Mouse (Mus musculus) cerebellum, adult 2 months (tissue): ENCODE results near the gene Wdr5.

ENCODE experiments used
- CTCF ChIP-seq: fragments of 200-500 bp; IDR thresholded peaks from 2 replicates; pipeline ENCODE4 v1.5.1; 2011; ENCODE audit warnings: low read depth, mild to moderate bottlenecking, control low read depth, low read length, moderate library complexity, borderline replicate concordance; ENCODE audit not compliant: insufficient read depth
- POLR2A ChIP-seq: fragments of 200-500 bp; IDR thresholded peaks from 2 replicates; pipeline ENCODE4 v1.6.1; 2011; ENCODE audit warnings: low read length, control low read depth, borderline replicate concordance; ENCODE audit not compliant: insufficient read depth

- TF ChIP-seq POLR2A (no peak), CTCF (no peak)
Measured at GRCm38 (mm10) chr2:27486725-27487124, 28.2 kb upstream of the Wdr5 start.
